Mouse (Mus musculus): ENCODE results near the gene Btbd9. TPM values are rescaled to one million over a fixed set of nuclear protein-coding genes. Genes with fewer than 3 reads are reported as not detected.

Btbd9 gene
- total RNA-seq, 2 experiments from 2014 or later = 20.7 to 21.7 TPM

GRCm38 (mm10) chr17:30177435-30177834 is 398.9 kb downstream of the Btbd9 start:
- DNase-seq = peak in 1 of 2 experiments; percentile 41

Other genes starting within 250 kb of the Btbd9 start
- 1 to 10 TPM in 1 of 2 experiments, under 1 TPM in 1; 0.67 to 1.1 TPM for gene Dnah8, start 47.9 kb upstream of the Btbd9 start, total RNA-seq (2021)
- gene Glo1, start 50.4 kb upstream of the Btbd9 start, total RNA-seq (2021) = 100 to 1,000 TPM; 164 to 166 TPM